Mouse (Mus musculus) C2C12 (cell line): Measurements from ENCODE around the gene Pllp.

ENCODE experiments used
- CEBPB ChIP-seq: IDR thresholded peaks from one replicate; pipeline ENCODE4 v1.6.1; 2011; ENCODE audit warnings: low read depth, mild to moderate bottlenecking, control low read depth, moderate library complexity
- CTCF ChIP-seq: IDR thresholded peaks from one replicate; pipeline ENCODE4 v1.5.1; 2011; ENCODE audit not compliant: control insufficient read depth, insufficient read depth, insufficient read length
- MAX ChIP-seq: IDR thresholded peaks from one replicate; pipeline ENCODE4 v1.6.1; 2011; ENCODE audit warnings: mild to moderate bottlenecking, control low read depth
- MYOD1 ChIP-seq: IDR thresholded peaks from one replicate; pipeline ENCODE4 v1.6.1; 2011; ENCODE audit warnings: low read depth; ENCODE audit not compliant: control insufficient read depth, insufficient read length
- MYOG ChIP-seq: IDR thresholded peaks from one replicate; pipeline ENCODE4 v1.6.1; 2011; ENCODE audit not compliant: control insufficient read depth, insufficient read length; ENCODE audit errors: extremely low read depth
- USF1 ChIP-seq: IDR thresholded peaks from one replicate; pipeline ENCODE4 v1.6.1; 2011; ENCODE audit warnings: low read depth, mild to moderate bottlenecking, control low read depth, moderate library complexity

- TF ChIP-seq USF1 (no peak), MAX (no peak), CTCF (no peak), CEBPB (no peak), MYOG (no peak), MYOD1 (no peak)
Measured at GRCm38 (mm10) chr8:94641183-94641582, 54.9 kb downstream of the Pllp start.
